Mouse (Mus musculus) left cerebral cortex, postnatal 4 days (tissue): ENCODE measurements at regions not wholly inside any gene's neighbourhood (a gene's known extent, or its start where the extent isn't known, plus 50 kb on each side); places are given as distances from the start of the nearest gene placed in this dataset.

Experiments
- DNase-seq: peaks from one replicate; pipeline ENCODE4 v3.0.0-alpha.2; 2022
- intact Hi-C: fragments of 180-260 bp; cut with DNase I; formaldehyde crosslinking; loops from one replicate; pipeline ENCODE4 v1.15.1; 2025

DNA sequence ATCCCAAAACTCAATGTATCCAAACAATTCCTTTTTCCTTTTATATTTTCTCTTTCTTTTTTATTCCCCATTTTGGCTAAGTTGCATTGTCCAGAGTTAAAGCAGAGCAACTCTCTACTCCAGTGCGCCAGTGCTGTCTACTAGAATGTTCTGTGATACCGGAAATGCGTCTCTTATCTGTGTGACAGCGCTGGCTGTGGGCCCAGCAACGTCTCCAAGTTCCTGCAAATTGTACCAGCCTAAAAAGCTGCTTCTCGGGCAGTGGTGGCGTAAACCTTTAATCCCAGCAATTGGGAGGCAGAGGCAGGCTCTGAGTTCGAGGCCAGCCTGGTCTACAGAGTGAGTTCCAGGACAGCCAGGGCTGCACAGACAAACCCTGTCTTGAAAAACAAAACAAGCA lies 59.4 kb downstream of the Cox18 start:
- no peak for DNase-seq
- intact Hi-C loops = no loop called here

DNA sequence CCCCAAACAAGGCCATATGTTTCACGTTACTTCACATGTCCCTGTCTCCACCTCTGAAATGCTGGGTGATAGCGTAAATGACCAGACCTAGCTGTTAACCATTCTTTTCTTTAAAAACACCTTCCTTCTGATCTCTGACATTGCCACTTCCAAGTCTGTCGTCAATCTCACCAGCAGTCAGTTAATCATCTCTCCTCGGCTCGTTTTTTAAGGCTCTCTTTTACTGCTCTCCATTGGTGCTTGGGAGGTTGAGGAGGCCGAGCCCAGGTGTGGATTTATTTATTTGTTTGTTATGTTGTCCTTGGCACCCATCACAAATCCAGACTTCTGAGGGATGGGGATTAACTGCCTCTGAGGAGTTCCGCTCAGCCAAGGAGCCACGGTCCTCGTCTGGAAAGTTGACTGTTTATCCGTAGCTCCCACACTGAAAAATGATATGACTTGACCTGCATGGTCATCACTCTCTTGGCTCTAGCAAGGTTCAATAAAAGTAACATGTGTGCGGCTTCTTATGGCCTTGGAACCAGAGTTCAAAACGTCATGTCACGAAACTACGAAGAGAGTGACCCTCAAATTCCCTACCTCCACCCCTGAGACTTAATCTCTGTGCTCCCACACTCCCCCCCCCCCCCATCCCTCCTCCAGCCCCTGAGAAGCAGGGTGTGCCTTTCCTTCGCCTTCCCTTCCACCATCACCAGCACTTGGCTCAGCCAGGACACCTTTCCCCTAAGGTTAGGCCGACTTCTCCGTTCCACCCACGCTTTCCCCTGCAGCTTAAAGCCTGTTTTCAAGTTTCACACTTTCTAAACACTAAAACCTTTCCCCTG lies 60.6 kb downstream of the Cox18 start:
- intact Hi-C loops = no loop called here
- no peak for DNase-seq

DNA sequence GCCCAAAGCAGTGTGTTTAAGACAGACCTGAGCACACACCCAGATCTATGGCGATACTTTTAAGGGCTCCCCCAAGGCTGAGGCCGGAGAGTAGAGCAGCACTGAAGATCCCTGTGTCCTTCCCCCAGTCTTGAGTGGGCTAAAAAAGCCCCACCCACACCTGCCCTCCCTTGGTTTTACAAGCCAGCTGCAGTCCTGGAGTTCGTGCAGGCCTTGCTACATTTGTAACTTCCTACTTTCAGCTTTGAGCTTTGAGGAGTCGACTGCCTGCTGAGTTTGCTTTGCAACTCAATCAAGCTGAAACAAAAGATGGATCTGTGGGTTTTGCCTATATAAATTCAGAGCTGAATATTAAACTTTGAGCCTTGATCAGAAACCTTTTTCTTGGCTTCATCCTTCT lies 63.5 kb downstream of the Cox18 start:
- DNase-seq = no peak
- intact Hi-C loops = no loop called here

DNA sequence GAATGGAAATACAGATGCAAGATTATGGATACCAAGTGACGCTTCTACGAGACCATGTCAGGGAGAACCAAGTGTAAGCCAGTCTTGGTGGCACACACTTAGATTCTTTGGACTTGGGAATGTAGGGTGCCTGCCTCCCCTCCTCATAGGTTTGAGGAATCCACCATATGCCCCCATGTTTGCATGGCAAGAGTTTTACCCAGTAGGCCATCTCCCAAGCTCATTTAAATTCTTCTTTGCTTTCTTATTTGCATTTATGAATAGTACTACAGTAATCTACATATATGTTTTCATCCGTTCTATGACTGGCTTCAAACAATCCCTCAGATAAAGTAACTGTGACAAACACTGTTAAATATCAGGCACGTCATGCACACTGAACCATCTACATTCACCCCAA lies 67.3 kb downstream of the Cox18 start:
- intact Hi-C loops = no loop called here
- no peak for DNase-seq

DNA sequence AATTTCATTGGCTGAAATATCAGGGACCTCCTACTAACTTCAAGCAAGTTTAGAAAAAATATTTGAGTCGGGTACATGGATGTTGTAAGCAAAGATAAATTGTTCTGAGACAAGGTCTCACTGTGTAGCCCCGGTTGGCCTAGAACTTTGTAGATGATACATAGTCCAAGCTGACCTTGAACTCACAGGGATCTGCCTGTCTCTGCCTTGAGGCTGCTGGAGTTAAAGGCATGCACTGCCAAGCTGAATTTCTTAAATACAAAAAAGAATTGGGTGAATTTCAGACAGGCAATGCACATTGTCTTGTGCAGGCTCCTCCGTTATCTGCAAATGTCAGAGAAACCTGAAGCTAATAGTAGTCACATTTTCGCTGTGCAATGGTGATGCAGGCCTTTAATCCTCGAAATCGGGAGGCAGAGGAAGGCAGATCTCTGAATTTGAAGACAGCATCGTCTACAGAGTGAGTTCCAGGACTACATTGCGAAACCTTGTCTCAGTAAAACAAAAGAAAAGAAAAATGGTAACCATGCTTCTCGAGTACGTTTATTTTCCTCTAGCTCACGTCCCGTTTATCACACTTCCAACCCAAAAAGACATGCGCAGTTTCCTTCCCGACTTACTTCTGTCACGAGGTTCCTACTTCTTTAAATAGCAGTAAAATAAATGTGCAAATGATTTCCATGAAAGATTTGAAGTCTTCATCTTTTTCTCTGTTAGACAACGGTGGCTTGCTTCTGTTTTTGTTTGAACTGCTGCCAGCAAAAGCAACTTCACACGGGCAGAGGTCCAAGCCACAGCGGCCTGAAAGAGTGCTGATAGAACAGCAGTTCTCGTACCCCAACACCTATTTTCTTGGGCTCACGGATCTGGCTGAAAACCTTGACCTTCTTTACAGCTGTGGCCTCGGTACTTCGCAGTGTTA lies 73.9 kb downstream of the Cox18 start:
- peak; percentile 6 for DNase-seq
- intact Hi-C loops = no loop called here

DNA sequence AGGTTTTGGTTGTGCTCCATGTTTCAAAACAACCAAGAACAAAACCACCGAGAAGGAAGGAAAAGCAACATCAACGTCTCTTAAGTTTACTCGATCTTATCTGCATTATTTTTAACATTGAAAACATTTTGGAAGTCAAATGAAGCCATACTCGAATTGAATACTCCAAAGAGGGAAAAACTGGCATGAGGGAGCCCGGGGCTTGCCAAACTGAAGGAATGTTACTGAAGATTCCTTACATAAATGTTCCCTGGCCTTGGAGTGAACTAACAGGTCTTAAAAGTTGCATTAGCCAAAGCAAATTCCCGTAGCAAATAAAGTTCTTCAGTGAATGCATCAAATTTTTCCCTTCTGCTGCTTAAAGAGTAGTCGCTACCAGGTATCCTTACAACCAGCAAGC lies 87.8 kb downstream of the Cox18 start:
- intact Hi-C loops = no loop called here
- no peak for DNase-seq

DNA sequence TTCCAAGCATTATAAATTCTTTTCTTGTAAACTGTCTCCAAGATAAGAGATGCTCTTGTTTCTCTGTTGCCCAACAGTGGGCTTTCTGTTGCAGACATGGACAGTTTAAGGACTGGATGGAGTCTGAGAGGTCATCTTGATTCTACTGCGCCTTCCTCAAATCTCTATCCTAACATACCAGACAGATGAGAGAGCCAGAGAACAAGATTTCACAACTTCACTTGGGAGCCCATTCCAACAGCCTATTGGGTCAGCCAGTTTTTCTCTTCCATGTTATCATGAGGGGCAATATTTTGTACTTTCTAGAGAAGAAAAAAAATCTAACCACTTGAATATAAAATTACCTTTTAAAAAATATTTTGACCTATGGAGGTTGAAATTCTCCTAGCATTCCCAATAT lies 116.8 kb downstream of the Cox18 start:
- intact Hi-C loops = no loop called here
- DNase-seq = no peak

DNA sequence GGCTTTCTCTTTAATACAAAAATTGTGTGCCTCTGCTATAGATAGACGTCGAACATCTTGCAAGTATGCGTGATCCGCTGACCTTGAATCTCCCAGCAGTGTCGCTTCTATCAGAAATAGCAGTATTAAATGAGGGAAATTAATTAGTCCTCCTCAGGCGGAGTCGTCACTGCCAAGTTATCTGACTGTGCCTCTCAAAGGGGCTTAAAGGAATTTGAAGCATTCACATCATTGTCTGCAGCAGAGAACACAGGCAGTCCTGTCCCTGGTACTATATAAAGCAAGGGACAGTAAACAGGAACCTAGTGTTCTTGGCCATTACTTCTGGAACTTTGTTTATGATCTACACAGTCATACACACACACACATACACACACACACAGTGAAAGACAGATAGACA lies 119.1 kb downstream of the Cox18 start:
- DNase-seq = no peak
- intact Hi-C loops = no loop called here

DNA sequence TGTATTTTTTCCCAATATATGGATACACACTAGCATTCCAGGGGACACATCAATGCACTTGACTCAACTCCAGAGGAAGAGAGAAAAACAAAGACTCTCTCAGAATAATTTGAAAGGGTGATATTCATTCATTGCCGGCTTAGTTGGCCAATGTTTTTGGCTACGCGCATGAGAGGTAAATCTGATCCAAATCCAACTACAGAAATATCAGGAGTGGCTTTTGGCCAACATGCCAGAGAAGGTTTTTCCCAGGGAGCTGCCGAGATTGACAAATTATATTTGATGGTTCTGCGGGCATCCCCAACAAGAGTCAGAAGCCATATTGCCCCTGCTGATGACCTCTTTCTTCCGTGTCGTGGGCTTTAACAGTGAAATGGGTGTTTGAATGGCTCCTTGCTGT lies 135.3 kb downstream of the Cox18 start:
- no peak for DNase-seq
- intact Hi-C loops = no loop called here

DNA sequence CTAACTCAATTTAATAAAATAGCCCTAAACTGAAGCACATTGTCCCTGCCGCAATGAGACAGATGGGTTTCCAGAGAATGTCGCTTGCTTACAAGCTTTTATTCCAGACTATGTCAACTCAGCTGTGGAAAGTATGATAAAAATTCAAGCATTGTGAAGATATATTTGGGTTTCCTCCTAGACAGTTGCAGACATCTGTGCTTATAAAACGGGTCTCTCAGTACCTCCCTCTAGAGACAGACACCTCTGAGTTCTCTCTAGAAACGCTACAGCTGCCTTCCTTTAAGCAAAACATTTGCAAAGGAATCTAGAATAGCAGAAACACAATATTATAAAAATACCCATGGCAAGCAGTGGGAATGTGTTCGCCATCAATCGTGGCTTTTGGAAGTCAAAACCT lies 137.3 kb downstream of the Cox18 start:
- no peak for DNase-seq
- intact Hi-C loops = no loop called here

DNA sequence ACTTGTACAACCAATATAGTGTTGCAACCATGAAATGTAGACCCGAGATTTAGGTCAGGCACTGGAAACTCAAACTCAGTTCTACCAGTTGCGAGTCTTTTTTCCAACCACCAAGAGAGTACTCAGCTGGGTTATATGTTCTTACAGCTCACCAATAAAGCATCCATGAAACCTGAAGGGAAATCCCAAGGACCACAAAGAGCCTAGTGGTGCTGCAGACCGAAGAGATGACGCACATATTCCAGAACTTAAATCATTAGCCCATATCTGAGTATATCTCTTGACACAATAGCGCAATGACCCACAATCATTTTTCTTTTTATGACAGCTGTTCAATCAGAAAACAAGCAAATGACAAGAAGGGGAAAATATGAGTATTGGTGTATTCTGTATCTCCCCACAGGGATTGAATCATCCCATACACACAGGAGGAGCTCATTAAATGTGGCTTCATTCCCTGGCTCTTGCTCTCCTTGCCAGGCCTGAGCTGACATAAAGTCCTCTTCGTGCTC lies 146.7 kb downstream of the Cox18 start:
- intact Hi-C loops = no loop called here
- DNase-seq = no peak

DNA sequence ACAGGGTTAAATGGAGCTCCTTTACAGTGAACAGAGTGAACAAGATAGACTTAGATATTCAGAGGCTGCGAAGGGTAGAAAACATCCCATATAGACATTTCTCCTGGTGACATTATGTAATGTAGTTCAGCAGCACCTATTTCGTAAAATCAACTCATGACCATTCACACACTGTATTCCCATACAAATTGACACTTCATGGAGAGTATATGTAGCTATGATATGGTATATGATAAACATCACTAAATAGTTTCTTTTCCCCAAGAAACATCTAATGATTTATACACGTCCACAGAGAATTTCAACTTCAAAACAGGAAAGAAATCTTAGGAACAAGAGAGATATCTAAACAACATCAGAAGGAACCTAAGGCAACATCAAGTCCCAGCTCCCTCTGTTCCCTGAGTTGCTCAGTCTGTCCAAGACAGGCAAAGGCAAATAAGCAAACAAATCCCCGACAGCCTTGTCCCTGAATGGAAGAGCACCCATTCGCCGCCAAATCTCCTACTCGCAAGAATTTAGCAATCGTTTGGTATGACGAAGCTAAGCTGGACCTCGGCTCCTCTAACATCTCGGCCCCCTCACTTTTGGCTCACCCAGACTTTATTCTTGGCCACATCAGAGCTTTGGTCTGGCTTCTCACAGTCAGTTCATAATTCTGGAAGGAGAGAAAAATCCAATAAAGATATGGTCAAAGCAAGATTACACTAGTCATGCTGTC lies 148.0 kb downstream of the Cox18 start:
- no peak for DNase-seq
- intact Hi-C loops = no loop called here

DNA sequence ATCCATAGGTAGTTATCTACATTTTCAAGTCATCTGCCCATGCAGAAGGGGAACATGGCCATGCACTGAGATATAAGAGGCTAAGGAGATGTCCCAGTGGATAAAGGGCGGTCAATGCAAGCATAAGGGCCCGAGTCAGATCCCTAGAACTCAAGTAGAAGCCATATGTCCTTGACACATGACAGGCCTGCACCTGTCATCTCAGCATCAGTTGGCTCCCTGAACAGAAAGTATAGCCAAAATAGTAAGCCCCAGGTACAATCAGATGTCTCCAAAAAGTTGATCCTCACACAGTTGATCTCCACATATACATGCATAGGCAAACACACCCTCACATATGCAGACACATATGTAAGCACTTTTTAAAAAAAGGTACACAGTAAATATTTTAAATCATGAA lies 152.0 kb downstream of the Cox18 start:
- intact Hi-C loops = no loop called here
- DNase-seq = no peak

DNA sequence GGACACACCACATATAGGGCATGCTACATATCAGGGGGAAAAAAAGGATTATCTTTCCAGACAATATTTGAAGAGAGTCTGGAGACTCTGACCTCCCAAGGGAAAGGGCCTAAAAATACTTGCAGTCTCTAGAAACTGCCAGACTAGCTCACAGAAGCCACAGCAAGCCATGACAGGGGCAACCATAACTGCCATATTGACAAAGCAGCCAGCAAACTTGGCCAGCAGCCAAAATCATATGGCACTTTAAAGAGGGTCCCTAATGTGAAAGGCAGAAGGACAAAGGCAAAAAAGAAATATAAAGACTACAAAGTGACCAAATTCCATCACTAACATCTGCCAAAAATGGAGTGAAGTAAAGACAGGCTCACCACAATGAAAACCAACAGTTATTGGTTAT lies 155.2 kb downstream of the Cox18 start:
- DNase-seq = peak; percentile 39
- intact Hi-C loops = no loop called here

DNA sequence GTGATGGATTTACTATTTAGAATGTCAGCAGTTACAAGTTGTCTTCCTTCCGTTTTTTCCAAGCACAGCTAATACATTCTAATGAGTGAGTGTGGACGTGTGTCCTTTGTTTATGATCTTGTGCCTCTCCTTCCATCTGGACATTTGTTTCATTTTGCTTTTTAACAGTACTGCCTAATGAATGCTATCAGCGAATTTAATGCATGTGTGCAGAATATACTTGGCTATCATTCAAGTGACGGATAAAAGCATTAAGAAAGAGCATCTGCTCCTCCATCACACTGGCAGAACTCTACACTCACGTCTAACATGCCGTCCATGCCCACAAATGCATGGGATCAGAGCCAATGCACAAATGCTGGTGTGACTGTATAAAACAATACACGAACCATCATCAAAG lies 156.0 kb downstream of the Cox18 start:
- intact Hi-C loops = no loop called here
- no peak for DNase-seq

DNA sequence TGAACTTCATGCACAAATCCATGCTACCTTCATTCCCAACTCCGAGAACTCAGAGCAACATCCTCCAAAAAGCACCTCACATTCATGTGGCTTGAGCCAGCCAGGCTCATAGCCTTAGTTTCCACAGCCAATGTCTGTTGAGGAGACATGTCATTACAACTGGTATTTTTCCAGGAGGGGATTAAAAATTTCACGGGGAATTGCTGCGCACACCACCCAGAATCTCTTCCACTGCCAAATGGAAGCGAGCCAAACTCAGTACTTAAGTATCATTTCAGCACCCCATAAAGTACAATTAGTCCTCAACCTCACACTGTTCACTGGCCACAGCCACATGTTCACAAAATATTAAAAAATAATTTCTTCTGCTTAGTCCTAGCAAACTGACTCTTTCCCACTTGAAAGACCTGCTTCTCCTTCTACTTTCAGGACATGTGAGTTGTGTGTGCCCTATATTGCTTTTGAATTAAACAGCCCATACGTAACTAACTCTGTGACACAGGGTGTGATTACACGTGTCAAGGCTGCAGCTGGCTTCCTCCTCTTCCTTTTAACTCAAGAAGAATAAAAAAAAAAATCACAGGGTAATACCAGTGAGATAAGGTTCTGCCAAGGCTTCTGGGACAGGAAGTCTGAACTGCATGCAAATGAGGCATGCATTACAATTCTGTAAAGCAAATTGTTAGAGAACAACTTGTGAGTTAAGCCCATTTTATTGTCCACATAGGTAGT lies 157.8 kb downstream of the Cox18 start:
- intact Hi-C loops = no loop called here
- DNase-seq = peak; percentile 28

DNA sequence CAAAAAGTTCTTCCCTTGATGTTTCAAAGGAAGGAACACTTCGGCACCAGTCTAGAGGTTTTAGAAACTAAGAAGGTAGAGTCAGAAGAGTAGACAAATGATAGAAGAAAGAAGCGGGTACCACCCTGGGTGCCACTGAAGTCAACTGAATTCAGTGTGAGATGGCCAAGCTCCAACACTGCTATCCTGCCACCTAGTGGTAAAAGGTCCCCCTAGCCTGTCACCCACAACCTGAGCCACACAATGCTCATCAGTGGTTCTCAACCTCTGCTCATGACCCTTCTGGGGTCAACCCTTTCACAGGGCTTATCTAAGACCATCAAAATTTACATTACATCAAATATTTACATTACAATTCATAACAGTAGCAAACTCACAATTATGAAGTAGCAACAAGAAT lies 168.1 kb downstream of the Cox18 start:
- DNase-seq = no peak
- intact Hi-C loops = no loop called here

DNA sequence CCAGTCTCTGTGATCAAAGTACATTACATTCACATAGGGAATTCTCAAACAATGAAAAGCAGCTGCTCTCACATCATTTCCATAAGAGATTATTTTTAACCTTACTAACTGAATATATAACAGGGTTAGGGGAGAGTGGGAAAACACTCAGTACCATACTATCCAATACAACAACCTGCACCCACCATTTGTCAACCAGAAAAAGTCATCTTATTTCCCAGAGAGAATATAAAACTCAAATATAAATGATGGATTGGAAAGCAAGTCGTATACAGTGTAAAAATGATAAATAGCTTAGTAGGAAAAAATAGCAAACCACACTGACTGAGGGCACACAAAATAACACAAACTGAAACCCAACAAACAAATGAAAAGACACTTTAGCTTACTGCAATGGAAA lies 169.4 kb upstream of the Adamts3 start:
- intact Hi-C loops = no loop called here

DNA sequence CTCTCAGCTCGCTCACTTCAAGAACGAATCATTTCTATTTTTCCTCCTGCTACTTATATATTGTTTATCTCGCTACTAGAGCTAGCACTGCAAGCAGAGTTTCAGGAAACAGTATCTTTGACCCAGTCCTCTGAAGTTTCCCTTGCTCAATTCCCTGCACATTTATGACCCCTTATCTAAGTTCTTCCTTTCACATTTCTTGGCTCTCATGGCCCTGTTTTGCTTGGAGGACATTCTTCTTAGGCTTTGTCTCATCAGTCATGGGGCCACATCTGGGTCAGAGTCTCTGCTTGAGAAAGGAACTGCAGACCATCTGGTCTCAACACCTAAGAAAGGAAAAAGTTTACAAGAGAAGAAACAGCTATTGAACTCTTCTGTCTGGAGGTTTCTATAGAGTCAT lies 166.7 kb upstream of the Adamts3 start:
- intact Hi-C loops = no loop called here
- DNase-seq = no peak

More for the DNA sequence above, 169.4 kb upstream of the Adamts3 start:
- DNase-seq = no peak

DNA sequence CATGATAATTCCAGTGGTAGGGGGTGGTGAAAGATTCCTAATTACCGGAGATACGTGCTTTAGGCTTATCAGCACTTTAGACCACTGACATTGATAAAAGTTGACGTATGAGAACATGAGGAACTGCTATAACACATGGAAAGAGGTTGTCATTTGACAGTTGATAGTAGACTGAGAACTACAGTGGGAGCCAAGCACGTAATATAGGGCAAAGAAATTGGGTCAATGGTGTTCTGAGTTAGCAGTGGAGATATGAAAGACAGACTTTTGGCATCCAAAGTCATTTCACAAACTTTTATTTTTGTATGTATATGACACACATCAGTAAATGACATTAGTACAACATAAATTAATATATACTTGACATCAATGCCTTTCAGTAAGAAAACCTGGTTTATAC lies 159.6 kb upstream of the Adamts3 start:
- no peak for DNase-seq
- intact Hi-C loops = no loop called here
